Mouse (Mus musculus) ovary, postnatal 14 days (tissue): ENCODE data around the gene Tex33.

ENCODE experiments used
- DNase-seq: peaks from one replicate; pipeline ENCODE4 v3.0.0; 2022; ENCODE audit warnings: low spot score

Gene Tex33

DNA sequence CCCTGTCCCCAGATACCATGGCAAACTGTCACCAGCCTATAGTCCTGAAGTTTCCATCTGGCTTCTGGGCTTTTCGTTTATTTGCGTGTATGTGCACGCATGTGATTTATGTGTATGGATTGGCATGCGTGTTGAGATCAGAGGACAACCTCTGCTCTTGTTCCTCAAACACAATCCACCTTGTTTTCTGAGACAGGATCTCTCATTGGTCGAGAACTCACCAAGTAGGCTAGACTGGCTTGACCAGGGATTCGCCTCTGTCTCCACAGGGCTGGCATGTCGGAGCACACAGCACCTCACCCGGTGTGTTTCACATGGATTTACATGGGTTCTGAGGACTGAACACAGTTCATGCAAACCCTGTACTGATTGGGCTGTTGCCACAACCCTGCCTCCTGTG, 18.4 kb upstream of the Tex33 start:
- no peak for DNase-seq

DNA sequence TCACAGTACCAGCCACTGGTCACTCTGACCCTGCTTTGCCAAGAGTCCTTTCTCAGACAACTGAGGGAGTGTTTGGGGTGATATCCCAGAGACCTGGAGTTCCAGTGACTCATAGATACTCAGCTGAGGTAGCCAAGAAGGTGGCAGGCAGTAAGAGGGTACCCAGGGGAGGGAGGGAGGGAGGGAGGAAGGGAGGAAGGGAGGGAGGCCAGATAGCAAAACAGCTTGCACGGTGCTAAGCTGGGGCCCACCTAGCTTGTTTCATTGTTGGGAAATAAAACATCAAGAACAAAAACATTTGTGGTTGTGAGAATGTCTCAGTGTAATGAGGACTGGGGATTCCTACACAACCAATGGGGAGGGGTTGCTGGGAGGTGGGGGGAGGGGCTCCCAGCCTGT, 18.0 kb upstream of the Tex33 start:
- DNase-seq: no peak

DNA sequence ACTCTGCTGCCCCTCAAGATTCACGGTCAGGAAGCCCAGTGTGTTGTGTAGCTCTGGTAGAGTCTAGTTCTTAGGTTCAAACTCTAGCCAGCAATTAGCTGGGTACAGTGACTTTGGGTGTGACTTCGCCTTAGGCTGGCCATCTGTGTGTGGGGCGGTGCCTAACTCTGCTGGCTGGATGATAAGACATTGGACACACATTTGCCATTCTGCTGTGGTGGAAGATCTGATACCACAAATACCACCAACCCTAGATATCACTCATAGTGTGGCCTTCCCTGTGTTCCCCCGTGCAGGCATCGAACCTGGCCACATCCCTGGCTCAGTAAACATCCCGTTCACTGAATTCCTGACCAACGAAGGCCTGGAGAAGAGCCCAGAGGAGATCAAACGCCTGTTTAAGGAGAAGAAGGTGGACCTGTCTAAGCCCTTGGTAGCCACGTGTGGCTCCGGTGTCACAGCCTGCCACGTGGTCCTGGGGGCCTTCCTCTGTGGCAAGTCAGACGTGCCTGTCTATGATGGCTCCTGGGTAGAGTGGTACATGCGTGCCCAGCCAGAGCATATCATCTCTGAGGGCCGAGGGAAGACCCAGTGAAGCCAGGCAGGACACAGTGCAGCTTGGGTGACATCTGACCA, 17.5 kb upstream of the Tex33 start:
- no peak for DNase-seq

DNA sequence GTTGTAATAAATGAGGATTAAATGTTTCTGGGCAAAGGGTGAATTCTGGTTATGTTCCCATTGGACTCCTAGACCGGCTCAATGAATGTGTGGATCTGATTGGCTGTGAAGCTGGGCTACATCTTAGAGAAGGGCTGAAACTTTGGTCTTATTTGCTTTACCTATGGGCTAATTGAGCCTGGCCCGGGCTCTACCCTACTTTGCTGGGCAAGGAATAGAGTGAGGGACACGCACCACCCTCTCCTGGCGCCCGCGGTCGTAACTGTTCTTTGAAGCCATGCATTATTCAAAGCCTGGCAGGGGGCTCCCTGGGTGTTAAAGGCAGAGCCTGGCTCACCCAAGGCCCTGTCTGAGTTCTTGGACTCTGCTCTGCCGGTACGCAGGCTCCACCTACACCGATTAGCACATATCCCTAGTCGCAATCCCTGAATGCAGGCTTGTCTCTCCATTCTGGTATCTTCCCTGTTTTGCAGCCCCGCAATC, 13.9 kb upstream of the Tex33 start:
- DNase-seq: no peak

DNA sequence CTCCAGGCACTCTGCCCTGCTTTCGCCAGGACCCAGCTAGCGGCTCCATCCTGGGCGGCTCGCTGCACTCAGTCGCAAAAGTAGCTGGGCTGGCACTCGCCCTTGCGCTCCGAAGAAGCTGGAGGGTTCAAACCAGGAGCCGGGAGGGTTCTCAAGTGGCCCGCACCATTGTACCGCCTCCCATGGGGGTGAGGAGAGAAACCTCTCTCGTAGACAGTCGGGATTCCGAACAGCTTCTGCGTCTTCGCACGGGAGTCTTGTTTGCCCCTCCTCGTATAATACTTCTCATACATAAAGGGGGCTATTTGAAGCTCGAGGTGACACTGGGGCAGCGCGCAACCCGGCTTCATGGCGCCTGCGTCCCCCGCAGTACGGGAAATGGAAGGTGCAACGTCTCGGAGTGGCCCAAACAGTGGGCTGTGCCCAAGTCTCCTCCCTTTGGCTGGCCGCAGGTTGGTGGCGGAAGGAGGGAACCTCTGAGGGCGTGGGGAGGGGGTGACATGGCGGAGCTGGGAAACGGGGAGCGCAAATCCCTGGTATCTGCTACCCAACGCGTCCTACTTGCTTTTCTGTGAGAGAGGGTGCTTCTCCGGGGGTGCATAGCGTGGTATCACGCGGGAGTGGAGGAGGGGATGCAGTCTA, 10.7 kb upstream of the Tex33 start, which contains the start of gene Mpst:
Gene Mpst, plus strand, starts transcription at position 124 of the 642 bp plus-strand sequence.
- DNase-seq: peak; percentile 81

DNA sequence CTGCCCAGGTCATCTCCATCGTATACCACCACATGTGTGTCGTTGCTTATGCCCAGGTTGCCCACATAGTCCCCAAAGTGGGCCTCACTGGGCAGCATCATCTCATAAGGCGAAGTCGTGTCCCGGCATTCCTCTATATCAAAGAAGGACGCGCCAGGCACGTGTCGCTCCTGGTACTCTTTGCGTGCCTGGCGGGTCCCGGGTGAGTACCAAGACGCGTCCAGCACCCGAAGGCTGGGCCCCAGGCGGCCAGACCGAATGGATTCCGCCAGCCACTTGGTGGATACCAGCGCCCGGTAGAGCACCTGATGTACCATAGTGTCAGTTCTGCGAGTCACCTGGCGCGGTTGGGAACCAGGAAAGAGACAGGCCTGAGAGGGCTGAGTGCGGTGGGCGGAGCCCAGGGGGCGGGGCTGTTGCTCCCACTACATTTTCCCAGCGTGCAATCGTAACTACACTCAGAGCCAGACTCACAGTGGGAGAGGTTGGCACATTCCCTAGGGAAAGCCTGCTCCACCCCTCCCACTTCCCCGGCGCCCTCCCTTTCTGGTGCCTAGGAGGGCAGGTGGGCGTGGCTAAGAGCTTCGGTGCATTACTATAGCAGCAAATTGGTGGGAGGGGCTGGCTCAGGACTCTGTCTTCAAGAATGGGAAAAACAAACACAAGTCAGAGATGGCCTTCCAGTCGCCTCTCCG, 10.0 kb upstream of the Tex33 start, which contains the start of gene Tst:
Gene Tst, minus strand, starts transcription at position 391 of the 695 bp plus-strand sequence.
- DNase-seq: peak; percentile 89

DNA sequence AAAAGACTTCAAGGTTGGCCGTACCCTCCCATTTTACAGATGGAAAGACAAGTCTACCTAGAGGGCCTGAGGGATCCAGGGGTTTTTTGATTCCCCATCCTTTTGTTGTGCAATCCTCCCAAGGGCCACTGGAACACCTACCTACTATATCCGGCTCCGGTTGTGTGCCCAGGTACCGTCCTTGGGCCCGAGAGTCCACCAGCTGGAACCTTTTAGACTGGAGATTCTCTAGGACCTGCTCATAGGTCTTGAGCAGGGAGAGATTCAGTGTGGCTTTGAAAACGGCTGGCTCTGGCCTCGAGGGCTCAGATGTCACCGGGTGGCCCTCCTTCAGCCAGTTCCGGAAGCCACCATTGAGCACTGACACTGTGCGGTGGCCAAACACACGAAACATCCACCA, 9.4 kb upstream of the Tex33 start:
- DNase-seq: no peak

DNA sequence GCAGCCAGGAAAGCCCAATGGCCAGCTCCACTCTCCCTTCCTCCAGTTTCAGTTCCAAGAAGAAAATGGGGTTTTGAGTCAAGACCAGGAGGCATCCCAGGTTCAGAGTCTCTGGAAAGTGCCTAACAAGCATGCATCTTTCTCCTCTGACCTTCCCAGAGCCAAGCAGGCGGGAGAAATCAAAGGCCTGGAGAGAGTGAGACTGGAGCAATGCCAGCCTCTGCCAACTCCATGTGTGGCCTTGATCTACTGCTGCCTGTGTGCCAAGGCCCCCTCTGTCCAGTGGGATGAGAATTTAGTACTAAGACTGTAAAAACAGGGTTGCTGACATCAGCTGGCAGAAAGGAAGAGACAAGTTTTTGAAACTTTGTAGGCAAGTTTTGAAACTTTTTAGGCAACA, 8.2 kb upstream of the Tex33 start:
- peak; percentile 65 for DNase-seq

DNA sequence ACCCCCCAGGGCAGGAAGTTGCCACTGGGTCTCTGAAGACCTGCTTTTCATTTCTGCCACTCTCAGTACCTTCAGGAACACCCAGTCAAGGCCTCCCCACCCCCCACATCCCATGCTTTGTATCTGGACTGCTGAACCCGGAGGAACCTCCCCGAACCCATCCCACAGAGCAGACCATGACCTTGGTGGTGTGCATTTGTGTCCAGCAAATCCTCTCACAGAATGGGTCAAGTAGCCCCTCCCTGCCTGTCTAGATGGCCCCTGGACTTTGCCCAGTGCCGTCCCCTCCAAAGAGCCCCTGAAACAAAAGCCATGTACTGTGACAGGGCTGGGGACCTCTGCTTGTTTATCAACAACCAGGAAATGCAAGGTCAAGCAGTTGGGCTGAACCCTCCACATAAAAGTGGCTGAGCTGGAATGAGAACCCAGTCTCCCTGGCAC, 7.6 kb upstream of the Tex33 start:
- DNase-seq: no peak

DNA sequence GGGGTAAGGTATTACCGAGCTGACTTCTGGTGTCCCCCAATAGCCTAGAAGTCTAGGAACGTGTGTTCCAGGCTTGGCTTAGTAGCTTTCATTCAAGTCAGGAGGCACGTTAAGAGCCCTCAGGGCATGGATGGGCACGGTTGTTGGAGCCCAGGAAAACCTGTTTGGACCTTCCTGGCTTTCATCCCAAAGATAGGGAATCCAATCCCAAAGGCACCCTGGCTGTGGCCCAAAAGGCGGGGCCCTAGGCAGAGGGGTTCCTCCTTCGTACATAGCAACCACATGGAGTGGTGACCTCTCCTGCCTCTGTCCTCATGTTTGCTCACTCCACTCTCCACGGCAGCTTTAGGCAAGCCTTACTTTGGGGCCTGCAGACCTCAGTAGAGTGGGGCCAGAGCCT, 6.7 kb upstream of the Tex33 start:
- DNase-seq: no peak

DNA sequence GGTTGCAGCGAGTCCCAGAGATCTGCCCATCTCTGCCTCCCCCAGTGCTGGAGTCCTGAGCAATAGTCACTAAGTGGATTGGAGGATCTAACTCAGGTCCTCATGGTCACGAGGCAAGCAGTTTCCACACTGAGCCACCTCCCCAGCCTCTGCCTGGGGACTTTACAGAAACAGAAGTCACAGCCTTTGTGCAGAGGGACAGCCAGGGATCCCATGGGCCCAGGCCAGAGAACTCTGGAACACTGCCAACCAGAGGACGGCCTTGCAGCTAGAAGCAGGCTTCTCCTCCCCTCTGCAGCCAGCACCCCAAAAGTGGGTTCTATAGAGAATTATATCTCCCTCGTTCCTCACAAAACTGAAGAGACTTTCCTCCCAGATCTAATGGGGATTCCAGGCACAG, 6.2 kb upstream of the Tex33 start:
- peak; percentile 74 for DNase-seq

DNA sequence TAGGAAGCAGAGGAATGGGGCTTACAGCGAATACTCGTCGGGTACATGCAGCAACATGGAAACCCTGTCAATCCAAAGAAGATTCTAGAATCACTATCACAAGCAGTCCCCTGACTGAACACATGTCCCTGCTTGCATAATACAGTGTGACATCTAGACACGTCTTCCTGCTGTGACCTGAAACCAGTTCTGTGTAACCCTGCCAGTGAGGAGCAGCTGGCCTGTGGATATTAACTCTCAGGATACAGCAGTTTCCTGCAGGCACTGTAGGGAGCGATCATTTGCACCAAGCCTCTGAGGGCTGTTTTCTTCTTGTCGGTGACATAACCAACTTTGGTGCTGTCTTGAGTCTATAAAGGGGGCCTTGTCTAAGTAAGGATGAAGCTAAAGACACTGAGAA, 5.6 kb upstream of the Tex33 start:
- DNase-seq: no peak

DNA sequence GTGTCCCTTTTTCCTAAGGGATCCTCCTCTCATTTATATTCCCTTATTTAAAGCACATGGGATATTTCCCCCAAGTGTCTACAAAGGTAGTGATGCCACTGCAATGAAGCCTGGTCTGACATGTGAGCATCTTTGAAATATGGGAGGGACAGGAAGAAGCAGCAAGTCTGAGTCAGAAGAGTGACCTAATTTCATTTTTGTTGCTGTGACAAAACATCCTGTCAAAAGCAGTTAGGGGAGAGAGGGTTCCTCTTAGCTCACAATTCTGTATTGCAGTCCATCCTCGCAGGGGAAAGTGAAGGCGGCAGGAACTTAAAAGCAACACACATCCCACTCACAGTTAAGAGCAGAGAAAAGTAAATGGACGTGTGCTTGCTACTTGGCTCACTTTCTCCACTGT, 4.9 kb downstream of the Tex33 start:
- DNase-seq: no peak

DNA sequence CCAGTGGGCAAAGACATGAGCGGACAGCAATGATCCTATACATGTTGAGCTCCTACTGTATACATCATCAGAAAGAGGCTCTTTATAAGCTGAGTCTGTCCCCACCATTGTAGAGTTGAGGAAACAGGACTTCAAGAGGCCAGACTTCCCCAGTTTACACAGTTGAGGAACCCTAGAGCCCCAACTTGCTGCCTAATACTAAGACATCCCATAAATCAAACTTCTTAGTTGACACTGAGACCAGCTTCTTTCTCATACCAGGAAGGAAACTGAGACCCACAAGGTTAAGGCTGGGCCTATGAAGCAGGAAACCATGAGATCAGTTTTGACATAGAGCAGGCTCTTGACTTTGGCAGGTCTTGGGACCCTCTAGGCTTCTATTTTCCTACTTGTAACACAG, 10.1 kb downstream of the Tex33 start:
- DNase-seq: no peak

DNA sequence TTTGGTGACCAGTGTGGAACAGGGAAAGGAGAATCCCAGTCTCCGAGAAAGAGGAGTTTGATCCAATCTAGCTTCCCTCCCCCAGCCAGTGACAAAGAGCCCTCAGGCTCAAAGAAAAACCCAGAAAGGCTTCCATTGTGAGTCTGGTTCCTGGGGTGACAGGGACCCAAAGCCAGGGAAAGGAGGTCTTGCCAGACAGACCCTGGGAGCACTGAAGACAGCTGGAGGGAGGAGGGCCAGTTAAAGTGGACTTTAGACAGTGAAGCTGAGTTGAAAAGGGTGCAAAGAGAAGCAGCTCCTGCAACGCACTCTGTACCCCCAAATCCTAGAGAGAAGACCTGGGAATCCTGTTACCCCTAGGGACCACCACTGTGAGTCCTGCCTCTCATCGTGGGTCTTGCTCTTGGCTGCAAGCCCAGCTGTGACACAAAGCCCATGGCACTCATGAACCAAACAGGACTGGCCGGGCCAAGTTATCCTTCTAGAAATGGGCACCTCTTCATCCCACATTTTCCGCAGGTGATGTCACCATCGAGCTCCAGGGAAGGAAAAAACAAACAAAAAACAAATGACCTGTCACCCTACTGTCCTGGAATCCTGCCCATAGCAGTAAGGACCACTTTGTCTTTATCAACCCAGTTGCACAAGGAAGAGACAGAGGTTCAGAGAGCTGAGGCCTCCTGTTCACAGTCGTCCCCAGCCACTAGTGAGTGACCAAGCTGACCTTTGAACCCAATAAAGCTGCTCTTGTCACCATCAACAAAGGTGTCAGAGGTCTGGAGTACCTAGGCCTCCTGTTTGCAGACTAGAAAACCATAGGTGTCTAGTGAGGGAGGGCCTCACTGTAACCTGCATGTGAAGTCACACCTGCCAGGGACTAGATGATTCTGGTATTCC, 11.2 kb downstream of the Tex33 start:
- DNase-seq: no peak

DNA sequence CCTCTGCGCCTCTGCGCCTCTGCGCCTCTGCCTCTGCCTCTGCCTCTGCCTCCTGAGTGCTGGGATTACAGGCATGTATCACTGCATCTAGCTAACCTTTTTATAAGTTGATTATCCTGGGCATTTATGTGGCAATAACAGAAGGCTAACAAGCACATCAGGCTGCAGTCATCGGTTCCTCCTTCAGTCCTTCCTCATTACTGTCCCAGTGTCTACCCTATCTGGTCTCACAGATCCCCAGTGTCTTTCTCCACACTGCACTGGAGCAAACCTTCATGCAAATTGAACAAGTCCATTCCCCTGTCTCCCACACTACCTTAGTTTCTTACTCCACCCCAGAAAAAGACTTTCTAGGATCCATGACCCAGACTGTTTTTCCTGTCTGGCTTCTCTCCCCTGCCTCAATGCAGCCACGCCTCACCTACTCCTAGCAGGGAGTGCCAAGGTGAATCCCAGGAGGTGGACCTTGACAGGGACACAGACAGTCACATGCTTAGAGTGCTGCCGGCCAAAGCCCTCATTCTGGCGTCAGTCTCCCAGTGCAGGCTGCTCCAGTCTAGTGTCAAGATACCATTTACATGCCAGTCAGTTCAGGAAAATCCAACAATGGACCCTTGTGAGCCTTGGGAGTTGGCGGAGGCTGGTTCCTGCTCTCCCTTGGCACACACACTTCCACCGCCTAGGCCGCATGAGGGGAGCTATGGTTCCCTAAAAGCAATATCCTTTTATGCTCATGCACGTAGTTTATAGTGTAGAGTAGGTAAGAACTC, 12.1 kb downstream of the Tex33 start:
- DNase-seq: no peak

DNA sequence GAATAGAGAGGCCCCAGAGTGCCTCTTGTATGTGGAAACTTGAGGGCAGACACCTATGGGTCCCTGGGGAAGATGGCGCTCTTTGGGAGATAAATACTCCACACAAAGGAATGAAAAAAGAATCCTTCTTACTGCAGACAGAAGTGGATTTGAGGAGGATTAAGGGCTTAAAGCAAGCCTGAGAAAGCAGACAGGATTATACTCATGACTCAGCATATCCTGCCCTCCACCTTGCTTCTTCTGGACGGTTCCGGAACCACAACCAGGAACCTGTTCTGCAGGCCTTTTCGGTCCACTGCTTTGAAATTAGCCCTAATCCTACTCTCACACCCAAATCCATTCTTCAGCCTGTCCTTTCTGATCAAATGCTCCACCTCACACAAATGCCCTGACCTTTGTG, 13.6 kb downstream of the Tex33 start:
- DNase-seq: no peak

DNA sequence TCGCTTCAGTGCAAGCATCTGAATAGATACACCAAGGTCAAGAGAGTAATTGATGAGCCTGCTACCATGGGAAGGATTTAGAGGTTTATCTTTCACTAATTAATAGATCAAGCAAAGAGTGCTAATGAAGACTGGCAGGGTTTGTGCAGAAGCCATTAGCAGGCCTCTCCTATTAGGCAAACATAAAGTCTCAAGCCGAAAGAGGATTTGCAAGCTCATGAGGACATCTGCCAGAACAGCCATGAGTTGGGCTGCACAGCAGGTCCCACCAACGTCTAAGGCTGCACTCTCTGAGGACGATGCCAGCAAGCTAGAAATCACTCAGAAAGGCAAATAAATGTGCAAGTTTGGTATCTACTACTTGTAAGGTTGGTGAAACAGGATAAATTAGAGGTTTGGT, 15.0 kb downstream of the Tex33 start:
- DNase-seq: no peak

DNA sequence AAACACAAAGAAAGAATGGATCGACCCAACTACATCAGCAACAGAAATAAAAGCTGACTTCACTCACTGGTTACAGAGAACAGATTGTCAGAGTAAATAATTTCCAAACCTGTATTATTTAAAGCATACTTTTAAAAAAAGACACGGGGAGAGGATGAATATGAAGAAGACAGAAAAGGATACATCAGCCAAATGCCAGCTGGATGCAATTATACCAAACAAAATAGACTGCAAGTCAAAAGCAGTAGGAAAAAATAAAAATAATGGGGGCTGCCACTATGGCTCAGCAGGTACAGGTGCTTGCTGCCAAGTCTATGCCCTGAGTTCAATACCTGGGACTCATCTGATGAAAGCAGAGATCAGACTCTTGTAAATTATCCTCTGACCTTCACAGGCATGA, 15.5 kb downstream of the Tex33 start:
- no peak for DNase-seq

DNA sequence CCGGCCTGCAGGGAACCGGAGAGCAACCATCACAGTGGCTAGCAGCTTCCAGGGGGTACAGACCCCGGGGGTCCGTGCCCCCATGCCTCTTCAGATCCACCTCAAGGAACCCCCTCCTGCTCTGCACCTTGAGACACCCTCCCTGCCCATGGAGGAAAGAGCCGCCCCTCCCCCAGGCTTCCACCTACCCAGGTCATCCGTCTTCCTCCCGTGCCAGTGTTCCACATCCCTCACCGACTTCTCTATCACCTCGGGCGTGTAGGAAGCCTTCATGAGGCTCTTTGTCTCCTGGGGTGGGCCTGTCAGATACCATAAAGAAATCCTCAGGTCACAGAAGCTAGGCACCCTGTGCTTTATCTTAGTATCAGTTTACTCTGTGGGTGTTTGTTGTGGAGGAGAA, 17.2 kb downstream of the Tex33 start:
- no peak for DNase-seq

DNA sequence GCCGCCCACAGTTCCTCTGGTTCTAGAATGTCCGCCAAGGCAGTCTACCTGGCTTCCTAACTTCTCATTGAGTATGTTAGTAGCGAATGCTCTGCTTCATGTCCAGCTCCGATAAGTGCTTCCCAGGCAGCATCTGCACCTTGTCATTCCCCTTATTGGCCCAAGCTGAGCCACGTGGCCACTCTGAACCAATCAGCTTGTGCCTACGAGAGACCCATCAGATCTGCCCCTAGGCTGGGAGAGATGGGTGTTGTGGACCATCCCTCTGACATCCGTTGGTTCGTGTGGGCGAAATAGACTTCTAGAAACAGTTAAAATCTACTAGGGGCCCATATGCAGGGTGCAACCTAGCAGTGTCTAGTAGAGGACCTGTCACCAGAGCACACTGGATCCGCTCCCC, 17.9 kb downstream of the Tex33 start:
- DNase-seq: no peak
